Mouse (Mus musculus) frontal cortex, postnatal 10 days (tissue): Measurements from ENCODE around the gene Olfr1487.
"Not testable (repeated sequence)": the region's sequence is repeated elsewhere in the genome, so short reads cannot be mapped to it uniquely, and the experiment has no call there.

Experiments
- DNase-seq, 2 experiments: peaks; one replicate each; pipeline ENCODE4 v3.0.0; 2022; ENCODE audit warnings: low spot score in 2 of 2, mixed read lengths in 1 of 2

The Olfr1487 gene

GRCm38 (mm10) chr19:13617075-13617474 lies at the start of gene Olfr1487:
Gene Olfr1487 (plus strand): TSS chr19:13617375.
- not testable (repeated sequence) for DNase-seq

GRCm38 (mm10) chr19:13583211-13583610 lies 34.0 kb upstream of the Olfr1487 start, which contains the start of gene Olfr1484:
Gene Olfr1484 (plus strand): TSS chr19:13583511.
- DNase-seq: no peak

GRCm38 (mm10) chr19:13631321-13631720 lies 14.1 kb downstream of the Olfr1487 start, which contains the start of gene Olfr1489:
Gene Olfr1489 (plus strand): TSS chr19:13631621.
- no peak for DNase-seq

DNA sequence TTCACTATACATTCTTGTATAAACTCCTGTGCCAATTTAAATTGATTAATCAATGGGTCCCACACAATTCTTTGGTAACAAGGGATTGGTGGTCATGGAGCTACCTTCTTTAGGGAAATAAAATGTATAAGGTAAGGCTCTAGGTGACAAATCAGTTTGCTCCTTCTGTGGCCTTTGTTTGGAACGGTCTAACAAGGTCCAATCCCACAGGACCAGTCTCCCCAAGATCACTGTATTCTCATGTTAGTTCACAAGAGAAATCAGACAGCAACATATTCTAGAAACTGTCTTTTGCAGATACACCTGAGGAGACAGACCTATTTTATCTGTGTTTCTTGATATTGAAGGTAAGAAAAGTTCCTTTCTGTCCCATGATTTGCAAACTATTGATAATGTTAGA lies 33.6 kb downstream of the Olfr1487 start, which contains the start of gene Olfr1490:
Gene Olfr1490 (plus strand): TSS at position 301 of the 400 bp plus-strand sequence.
- no peak for DNase-seq
